Mouse (Mus musculus) cerebellum, adult (tissue): Measurements from ENCODE around the gene Ccdc42.

ENCODE experiments used
- ATAC-seq: cut with Nextera tagmentation; 2 replicates; pipeline ENCODE4 v1.9.2; 2017; ENCODE audit warnings: mild to moderate bottlenecking, moderate library complexity, mixed read lengths; ENCODE audit not compliant: insufficient number of reproducible peaks, low FRiP score, low TSS enrichment

The Ccdc42 gene

GRCm38 (mm10) chr11:68586721-68587120 lies at the start of gene Ccdc42:
Gene Ccdc42, plus strand, starts transcription at chr11:68587021.
- ATAC-seq, result no peak

GRCm38 (mm10) chr11:68539621-68540020 lies 47.2 kb upstream of the Ccdc42 start:
- ATAC-seq, result no peak

GRCm38 (mm10) chr11:68544554-68544953 lies 42.3 kb upstream of the Ccdc42 start:
- ATAC-seq, result no peak

- ATAC-seq, result no peak
Measured at GRCm38 (mm10) chr11:68545172-68545571, 41.6 kb upstream of the Ccdc42 start.

GRCm38 (mm10) chr11:68545682-68546222 lies 41.1 kb upstream of the Ccdc42 start:
- ATAC-seq, result no peak

- no peak for ATAC-seq
Measured at GRCm38 (mm10) chr11:68547484-68547883, 39.3 kb upstream of the Ccdc42 start.

- ATAC-seq, result no peak
Measured at GRCm38 (mm10) chr11:68549597-68549996, 37.2 kb upstream of the Ccdc42 start.

GRCm38 (mm10) chr11:68550358-68550757 lies 36.5 kb upstream of the Ccdc42 start:
- ATAC-seq, result no peak

- no peak for ATAC-seq
Measured at GRCm38 (mm10) chr11:68553981-68554471, 32.8 kb upstream of the Ccdc42 start.

- no peak for ATAC-seq
Measured at GRCm38 (mm10) chr11:68555918-68556584, 30.8 kb upstream of the Ccdc42 start, which contains the start of gene Mfsd6l. Gene Mfsd6l, plus strand, starts transcription at chr11:68556186.

- no peak for ATAC-seq
Measured at GRCm38 (mm10) chr11:68559546-68559945, 27.3 kb upstream of the Ccdc42 start.

- peak; percentile 41; the same call in 1 of the 2 replicates for ATAC-seq
Measured at GRCm38 (mm10) chr11:68561957-68562950, 24.6 kb upstream of the Ccdc42 start.

- no peak for ATAC-seq
Measured at GRCm38 (mm10) chr11:68564356-68565031, 22.3 kb upstream of the Ccdc42 start.

- no peak for ATAC-seq
Measured at GRCm38 (mm10) chr11:68565032-68565429, 21.8 kb upstream of the Ccdc42 start.

GRCm38 (mm10) chr11:68566447-68567059 lies 20.3 kb upstream of the Ccdc42 start:
- ATAC-seq, result peak; percentile 87; the same call in 1 of the 2 replicates

- ATAC-seq, result no peak
Measured at GRCm38 (mm10) chr11:68570861-68571260, 16.0 kb upstream of the Ccdc42 start.

- ATAC-seq, result no peak
Measured at GRCm38 (mm10) chr11:68577076-68577475, 9.7 kb upstream of the Ccdc42 start.

GRCm38 (mm10) chr11:68579462-68579881 lies 7.3 kb upstream of the Ccdc42 start:
- ATAC-seq, result peak; percentile 88

GRCm38 (mm10) chr11:68580566-68580965 lies 6.3 kb upstream of the Ccdc42 start:
- ATAC-seq, result no peak

GRCm38 (mm10) chr11:68583225-68583624 lies 3.6 kb upstream of the Ccdc42 start:
- no peak for ATAC-seq
